Mouse (Mus musculus) midbrain, embryonic 16.5 days (tissue): Measurements from ENCODE around the gene Lef1. TPM values are rescaled to one million over a fixed set of nuclear protein-coding genes. Genes with fewer than 3 reads are reported as not detected.
A peak's percentile ranks its signal among the peaks of the same experiment; 100 is the strongest.

Experiments
- ATAC-seq: fragments of 200-750 bp; cut with Nextera tagmentation; 2 replicates; pipeline ENCODE4 v1.8.0; 2017; ENCODE audit warnings: moderate TSS enrichment
- H3K27ac ChIP-seq: fragments of 300-500 bp; sonication (generic); 2 replicates; pipeline ENCODE4 v1.5.1; 2014; ENCODE audit warnings: mild to moderate bottlenecking, low read length, mixed read lengths
- H3K27me3 ChIP-seq: fragments of 300-500 bp; sonication (generic); 2 replicates; pipeline ENCODE4 v1.6.1; 2014; ENCODE audit warnings: low read depth, low read length, mixed read lengths; ENCODE audit not compliant: control insufficient read depth, insufficient read depth
- H3K36me3 ChIP-seq: fragments of 300-500 bp; sonication (generic); 2 replicates; pipeline ENCODE4 v1.6.1; 2014; ENCODE audit warnings: mild to moderate bottlenecking, low read length, moderate library complexity, mixed read lengths; ENCODE audit not compliant: control insufficient read depth, insufficient read depth
- H3K4me1 ChIP-seq: fragments of 300-500 bp; sonication (generic); 2 replicates; pipeline ENCODE4 v1.6.1; 2014; ENCODE audit warnings: mild to moderate bottlenecking, low read length, mixed read lengths; ENCODE audit not compliant: control insufficient read depth, insufficient read depth
- H3K4me2 ChIP-seq: fragments of 300-500 bp; sonication (generic); 2 replicates; pipeline ENCODE4 v1.6.1; 2014; ENCODE audit warnings: mild to moderate bottlenecking, low read length, mixed read lengths
- H3K4me3 ChIP-seq: fragments of 300-500 bp; sonication (generic); 2 replicates; pipeline ENCODE4 v1.5.1; 2014; ENCODE audit warnings: low read depth, mild to moderate bottlenecking, low read length, moderate library complexity, mixed read lengths
- H3K9ac ChIP-seq: fragments of 300-500 bp; sonication (generic); 2 replicates; pipeline ENCODE4 v1.6.1; 2014; ENCODE audit warnings: low read depth, low read length, mixed read lengths
- H3K9me3 ChIP-seq: fragments of 300-500 bp; sonication (generic); replicated peaks from 2 replicates; pipeline ENCODE4 v1.6.1; 2014; ENCODE audit warnings: mild to moderate bottlenecking, low read length, mixed read lengths; ENCODE audit not compliant: control insufficient read depth, poor library complexity, severe bottlenecking
- WGBS: fragments of 180-500 bp; shearing (Covaris S2); extraction: QIAGEN DNeasy Blood & Tissue Kit; methylation state at CpG from one replicate; pipeline ENCODE4 v1.1.7; 2014; 5-methylcytosine and 5-hydroxymethylcytosine counted together
- polyA plus RNA-seq: library from polyadenylated mRNA; unstranded; fragments of >200 nt; fragmentation: Nextera tagmentation; extraction: Ambion mirVana; gene quantifications from 2 replicates; pipeline ENCODE4 v1.2.1, GENCODE M21; 2015

Lef1 gene
- polyA plus RNA-seq, 1 experiment from 2014 or later = 81.3 TPM

DNA sequence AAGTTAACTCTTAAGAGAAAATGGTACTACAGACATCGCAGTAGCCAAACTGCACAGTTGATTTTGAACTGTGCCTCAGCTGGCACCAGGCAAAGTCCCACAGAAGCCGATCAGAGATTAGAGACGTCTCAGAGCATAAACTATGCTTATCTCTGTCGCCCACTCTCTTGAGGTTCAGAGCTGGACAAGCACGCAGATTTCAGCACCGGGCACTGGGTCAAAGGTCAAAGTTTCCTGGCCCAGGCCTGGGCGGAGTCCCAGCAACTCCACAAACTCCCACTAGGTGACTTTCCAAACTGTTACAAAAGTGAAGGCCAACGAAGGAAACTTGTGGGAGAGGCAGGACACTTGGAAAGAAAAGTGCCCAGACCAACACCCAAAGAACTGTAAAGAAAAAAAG lies 160.9 kb downstream of the Lef1 start:
- H3K27me3 ChIP-seq = no peaks in the 10 kb centered on the region
- 0 out of 2 replicates have a peak, but pooled peaks have one; percentile 13 for ATAC-seq
- H3K4me3 ChIP-seq = peak overlapping the region; percentile 74
- WGBS = 6% methylated on average over 8 of the region's 8 CpGs
- H3K4me2 ChIP-seq = peak overlapping the region; percentile 89
- no peak overlapping the region for H3K9ac ChIP-seq
- H3K36me3 ChIP-seq = no peaks in the 10 kb centered on the region
- no peaks in the 10 kb centered on the region for H3K9me3 ChIP-seq
- H3K4me1 ChIP-seq = peaks cover 4% of the 10 kb centered on the region; the same call in 1 of the 2 replicates
- H3K27ac ChIP-seq = no peak overlapping the region

DNA sequence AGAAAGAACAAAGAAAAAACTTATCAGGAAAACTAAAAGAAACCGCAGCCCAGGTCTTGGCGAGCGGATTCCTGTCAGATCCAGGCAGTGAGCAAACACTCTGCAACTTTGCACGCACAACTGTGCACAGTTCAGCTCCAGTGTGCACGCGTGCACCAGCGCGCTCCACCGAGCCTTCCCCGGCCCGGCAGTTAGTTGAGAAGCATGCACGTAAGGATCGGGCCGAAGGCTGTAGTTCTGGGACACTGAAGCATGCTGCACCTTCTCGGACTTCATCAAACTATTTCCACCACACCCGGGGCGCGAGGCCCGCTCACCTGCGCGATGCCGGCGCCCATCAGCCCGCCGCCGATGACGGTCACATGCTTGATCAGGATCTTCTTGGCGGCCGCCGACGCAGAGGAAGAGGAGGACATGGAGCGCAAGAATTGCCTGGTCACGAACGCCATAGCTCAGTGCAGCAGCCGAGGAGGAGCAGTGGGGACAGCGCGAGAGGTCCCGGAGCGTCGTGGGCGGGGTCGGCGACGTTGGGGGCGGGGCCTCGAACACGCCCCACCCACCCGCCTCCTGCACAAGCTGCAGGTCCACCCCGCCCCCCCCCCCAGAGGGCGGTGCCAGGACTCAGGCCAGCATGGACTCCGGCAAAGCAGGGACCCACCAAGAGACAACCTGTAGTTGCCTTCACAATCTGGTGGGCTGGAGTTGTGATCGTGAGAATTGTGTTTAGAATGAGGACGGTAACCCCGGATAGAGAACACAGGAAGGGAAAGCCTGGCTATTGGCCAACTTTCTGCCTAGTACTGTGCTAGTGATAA lies 161.5 kb downstream of the Lef1 start, which contains the start of gene Hadh:
Gene Hadh, minus strand, starts transcription at position 543 of the 815 bp plus-strand sequence.
- no peaks in the 10 kb centered on the region for H3K27me3 ChIP-seq
- H3K36me3 ChIP-seq = no peaks in the 10 kb centered on the region
- H3K9ac ChIP-seq = peak within 1 kb of the TSS; percentile 61
- WGBS = under 1% methylated on average over 53 of the region's 54 CpGs
- H3K4me1 ChIP-seq = peaks cover 4% of the 10 kb centered on the region; the same call in 1 of the 2 replicates
- no peaks in the 10 kb centered on the region for H3K9me3 ChIP-seq
- H3K4me3 ChIP-seq = peak within 1 kb of the TSS; percentile 74
- H3K4me2 ChIP-seq = peak within 1 kb of the TSS; percentile 89
- H3K27ac ChIP-seq = no peak within 1 kb of the TSS
- ATAC-seq = peak; percentile 93

DNA sequence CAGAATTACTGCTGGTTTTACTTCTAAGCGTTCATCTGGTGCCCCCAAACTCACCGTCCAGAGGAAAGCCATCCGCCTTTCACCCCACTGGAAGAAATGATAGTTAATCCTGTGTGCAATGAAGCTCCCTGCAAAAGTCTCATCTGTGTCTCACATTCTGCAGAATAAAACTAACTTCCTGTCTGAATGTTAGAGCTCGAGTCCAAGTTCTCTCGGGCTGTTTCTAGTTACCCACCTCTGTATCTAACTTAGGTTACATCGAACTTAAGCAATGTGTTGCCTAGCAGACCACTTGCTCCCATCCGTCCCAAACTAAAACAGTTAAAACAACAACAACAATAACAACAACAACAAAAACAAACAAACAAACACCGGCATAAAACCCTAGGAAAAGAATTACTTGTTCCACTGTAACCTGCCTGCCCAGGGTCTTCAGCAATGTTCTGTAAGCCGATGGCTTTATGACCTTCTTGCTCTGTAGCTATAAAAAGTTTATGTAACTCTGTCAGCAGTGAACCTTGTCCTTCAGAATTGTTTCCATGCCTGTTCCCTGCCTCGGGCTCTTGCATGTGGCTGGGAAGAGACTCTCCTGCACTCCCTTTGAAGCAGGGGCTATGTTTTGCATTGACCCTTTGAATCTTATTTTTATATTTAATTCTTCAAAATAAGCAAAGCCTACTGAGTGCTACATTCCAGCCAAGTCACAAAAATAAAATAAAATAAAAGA lies 162.3 kb downstream of the Lef1 start:
- ATAC-seq = peak; percentile 10

More for the DNA sequence above, 162.3 kb downstream of the Lef1 start:
- WGBS = 64% methylated on average over 10 of the region's 10 CpGs
- Histone ChIP-seq H3K4me1 (peaks cover 4% of the 10 kb centered on the region; the same call in 1 of the 2 replicates), H3K27ac (no peak overlapping the region), H3K36me3 (no peaks in the 10 kb centered on the region), H3K4me3 (peak overlapping the region; percentile 74), H3K27me3 (no peaks in the 10 kb centered on the region), H3K9me3 (no peaks in the 10 kb centered on the region), H3K4me2 (peak overlapping the region; percentile 89), H3K9ac (peak overlapping the region; percentile 61; the same call in 1 of the 2 replicates)

Other genes starting within 250 kb of the Lef1 start
- 19.1 and 19.7 TPM in 2 replicates for gene Hadh, start 161.6 kb downstream of the Lef1 start, polyA plus RNA-seq
- gene Cyp2u1, start 192.8 kb downstream of the Lef1 start, polyA plus RNA-seq = 7.7 and 8.1 TPM in 2 replicates